Mouse (Mus musculus): Measurements from ENCODE around the gene Tmc6.
"Not testable (repeated sequence)": the region's sequence is repeated elsewhere in the genome, so short reads cannot be mapped to it uniquely, and the experiment has no call there.

The Tmc6 gene

GRCm38 (mm10) chr11:117781993-117782704, at the start of gene Tmc6, which contains the start of gene Tmc8:
Tmc6 (minus strand) TSS chr11:117782198.
Tmc8 (plus strand) TSS chr11:117782076.
- no peak for DNase-seq (ENCODE audit: low spot score)

- no peak for DNase-seq (ENCODE audit: low spot score)
These were observed 48.4 kb upstream of the Tmc6 start for GRCm38 (mm10) chr11:117830401-117830800.

GRCm38 (mm10) chr11:117829671-117830215, 47.7 kb upstream of the Tmc6 start:
- no peak for DNase-seq (ENCODE audit: low spot score)

GRCm38 (mm10) chr11:117828888-117829604, 47.0 kb upstream of the Tmc6 start:
- DNase-seq (ENCODE audit: low spot score), result no peak

- DNase-seq (ENCODE audit: low spot score), result no peak
These were observed 46.3 kb upstream of the Tmc6 start for GRCm38 (mm10) chr11:117828149-117828887.

- no peak for DNase-seq (ENCODE audit: low spot score)
These were observed 45.4 kb upstream of the Tmc6 start for GRCm38 (mm10) chr11:117827386-117827785.

GRCm38 (mm10) chr11:117826916-117827315, 44.9 kb upstream of the Tmc6 start:
- no peak for DNase-seq (ENCODE audit: low spot score)

- DNase-seq (ENCODE audit: low spot score), result no peak
These were observed 44.2 kb upstream of the Tmc6 start for GRCm38 (mm10) chr11:117826164-117826563.

- DNase-seq (ENCODE audit: low spot score), result no peak
These were observed 43.5 kb upstream of the Tmc6 start, which contains the start of the genes Afmid and Tk1 for GRCm38 (mm10) chr11:117825333-117826101. Afmid (plus strand) TSS chr11:117825924. Tk1 (minus strand) TSS chr11:117826092.

GRCm38 (mm10) chr11:117824060-117824969, 42.3 kb upstream of the Tmc6 start:
- DNase-seq (ENCODE audit: low spot score), result peak; percentile 47

- DNase-seq (ENCODE audit: low spot score), result no peak
These were observed 41.4 kb upstream of the Tmc6 start for GRCm38 (mm10) chr11:117823411-117823810.

- DNase-seq (ENCODE audit: low spot score), result no peak
These were observed 40.8 kb upstream of the Tmc6 start for GRCm38 (mm10) chr11:117822728-117823241.

GRCm38 (mm10) chr11:117821868-117822267, 39.9 kb upstream of the Tmc6 start:
- no peak for DNase-seq (ENCODE audit: low spot score)

- DNase-seq (ENCODE audit: low spot score), result no peak
These were observed 38.2 kb upstream of the Tmc6 start for GRCm38 (mm10) chr11:117820173-117820572.

- DNase-seq (ENCODE audit: low spot score), result no peak
These were observed 37.1 kb upstream of the Tmc6 start for GRCm38 (mm10) chr11:117819095-117819494.

- no peak for DNase-seq (ENCODE audit: low spot score)
These were observed 34.5 kb upstream of the Tmc6 start for GRCm38 (mm10) chr11:117816389-117816996.

- DNase-seq (ENCODE audit: low spot score), result not testable (repeated sequence)
These were observed 33.9 kb upstream of the Tmc6 start for GRCm38 (mm10) chr11:117815850-117816249.

- no peak for DNase-seq (ENCODE audit: low spot score)
These were observed 32.8 kb upstream of the Tmc6 start for GRCm38 (mm10) chr11:117814704-117815366.

- DNase-seq (ENCODE audit: low spot score), result no peak
These were observed 31.9 kb upstream of the Tmc6 start for GRCm38 (mm10) chr11:117813867-117814266.

Data from left cerebral cortex, adult 11 months (tissue).